Mouse (Mus musculus): Measurements from ENCODE around the gene Mpig6b. TPM values are rescaled to one million over a fixed set of nuclear protein-coding genes. Genes with fewer than 3 reads are reported as not detected.

Gene Mpig6b
- polyA plus RNA-seq, 1 experiment from 2014 or later, result 0.81 TPM

GRCm38 (mm10) chr17:35021842-35022477 is 44.0 kb downstream of the Mpig6b start:
- peaks cover 10% of the 10 kb centered on the region; the same call in 1 of the 2 replicates for H3K4me1 ChIP-seq (replicated peaks; ENCODE audit: control insufficient read depth, insufficient read depth, low read length)
- H3K36me3 ChIP-seq (ENCODE audit: control insufficient read depth, insufficient read depth, low read length), result 0 out of 2 replicates have a peak, but pooled peaks cover 2% of the 10 kb centered on the region
- DNase-seq (ENCODE audit: low spot score) (no peak), ATAC-seq (replicated peaks; ENCODE audit: low FRiP score, low TSS enrichment, low read depth) (no peak)
- H3K4me2 ChIP-seq (ENCODE audit: low read length), result no peak overlapping the region
- H3K4me3 ChIP-seq (ENCODE audit: low read depth, low read length), result no peak overlapping the region
- H3K9ac ChIP-seq (ENCODE audit: low read length), result no peak overlapping the region
- H3K9me3 ChIP-seq (ENCODE audit: control insufficient read depth, low read length), result no peaks in the 10 kb centered on the region
- no peaks in the 10 kb centered on the region for H3K27me3 ChIP-seq (replicated peaks; ENCODE audit: control insufficient read depth, insufficient read depth, low read length)
- peak overlapping the region; percentile 40; the same call in 1 of the 2 replicates for H3K27ac ChIP-seq (ENCODE audit: low read depth)
- WGBS, result 37% methylated on average over 6 of the region's 6 CpGs

- Histone ChIP-seq H3K9ac (ENCODE audit: low read length) (no peak overlapping the region), H3K4me1 (replicated peaks; ENCODE audit: control insufficient read depth, insufficient read depth, low read length) (peaks cover 10% of the 10 kb centered on the region; the same call in 1 of the 2 replicates), H3K9me3 (ENCODE audit: control insufficient read depth, low read length) (no peaks in the 10 kb centered on the region), H3K4me3 (ENCODE audit: low read depth, low read length) (no peak overlapping the region), H3K4me2 (ENCODE audit: low read length) (peak overlapping the region; percentile 15; the same call in 1 of the 2 replicates), H3K36me3 (ENCODE audit: control insufficient read depth, insufficient read depth, low read length) (peaks cover 8% of the 10 kb centered on the region; the same call in 1 of the 2 replicates), H3K27me3 (replicated peaks; ENCODE audit: control insufficient read depth, insufficient read depth, low read length) (no peaks in the 10 kb centered on the region), H3K27ac (ENCODE audit: low read depth) (no peak overlapping the region)
- ATAC-seq (replicated peaks; ENCODE audit: low FRiP score, low TSS enrichment, low read depth) (0 out of 2 replicates have a peak, but pooled peaks have one; percentile 13), DNase-seq (ENCODE audit: low spot score) (peak; percentile 97)
- WGBS, result 13% methylated on average over 17 of the region's 17 CpGs
Observed at GRCm38 (mm10) chr17:35021163-35021808, 44.7 kb downstream of the Mpig6b start.

- H3K4me1 ChIP-seq (replicated peaks; ENCODE audit: control insufficient read depth, insufficient read depth, low read length), result peaks cover 10% of the 10 kb centered on the region; the same call in 1 of the 2 replicates
- no peak for ATAC-seq (replicated peaks; ENCODE audit: low FRiP score, low TSS enrichment, low read depth)
- no peaks in the 10 kb centered on the region for H3K9me3 ChIP-seq (ENCODE audit: control insufficient read depth, low read length)
- DNase-seq (ENCODE audit: low spot score), result no peak
- no peak overlapping the region for H3K9ac ChIP-seq (ENCODE audit: low read length)
- H3K4me2 ChIP-seq (ENCODE audit: low read length), result no peak overlapping the region
- H3K36me3 ChIP-seq (ENCODE audit: control insufficient read depth, insufficient read depth, low read length), result peaks cover 15% of the 10 kb centered on the region
- no peak overlapping the region for H3K27ac ChIP-seq (ENCODE audit: low read depth)
- no peaks in the 10 kb centered on the region for H3K27me3 ChIP-seq (replicated peaks; ENCODE audit: control insufficient read depth, insufficient read depth, low read length)
- 85% methylated on average over 8 of the region's 8 CpGs for WGBS
- H3K4me3 ChIP-seq (ENCODE audit: low read depth, low read length), result no peak overlapping the region
Observed at GRCm38 (mm10) chr17:35020551-35020950, 45.4 kb downstream of the Mpig6b start.

- no peak overlapping the region for H3K9ac ChIP-seq (ENCODE audit: low read length)
- peaks cover 10% of the 10 kb centered on the region; the same call in 1 of the 2 replicates for H3K4me1 ChIP-seq (replicated peaks; ENCODE audit: control insufficient read depth, insufficient read depth, low read length)
- ATAC-seq (replicated peaks; ENCODE audit: low FRiP score, low TSS enrichment, low read depth), result no peak
- 75% methylated on average over 11 of the region's 11 CpGs for WGBS
- no peak overlapping the region for H3K4me2 ChIP-seq (ENCODE audit: low read length)
- no peaks in the 10 kb centered on the region for H3K27me3 ChIP-seq (replicated peaks; ENCODE audit: control insufficient read depth, insufficient read depth, low read length)
- no peak overlapping the region for H3K4me3 ChIP-seq (ENCODE audit: low read depth, low read length)
- no peak for DNase-seq (ENCODE audit: low spot score)
- H3K36me3 ChIP-seq (ENCODE audit: control insufficient read depth, insufficient read depth, low read length), result peaks cover 22% of the 10 kb centered on the region
- H3K27ac ChIP-seq (ENCODE audit: low read depth), result no peak overlapping the region
- no peaks in the 10 kb centered on the region for H3K9me3 ChIP-seq (ENCODE audit: control insufficient read depth, low read length)
Observed at GRCm38 (mm10) chr17:35019894-35020293, 46.1 kb downstream of the Mpig6b start.

- Histone ChIP-seq H3K4me1 (replicated peaks; ENCODE audit: control insufficient read depth, insufficient read depth, low read length) (peaks cover 6% of the 10 kb centered on the region; the same call in 1 of the 2 replicates), H3K27ac (ENCODE audit: low read depth) (no peak overlapping the region), H3K9me3 (ENCODE audit: control insufficient read depth, low read length) (no peaks in the 10 kb centered on the region), H3K9ac (ENCODE audit: low read length) (no peak overlapping the region), H3K36me3 (ENCODE audit: control insufficient read depth, insufficient read depth, low read length) (peaks cover 39% of the 10 kb centered on the region), H3K4me3 (ENCODE audit: low read depth, low read length) (no peak overlapping the region), H3K27me3 (replicated peaks; ENCODE audit: control insufficient read depth, insufficient read depth, low read length) (no peaks in the 10 kb centered on the region), H3K4me2 (ENCODE audit: low read length) (no peak overlapping the region)
- 70% methylated on average over 3 of the region's 3 CpGs for WGBS
- DNase-seq (ENCODE audit: low spot score) (no peak), ATAC-seq (replicated peaks; ENCODE audit: low FRiP score, low TSS enrichment, low read depth) (no peak)
Observed at GRCm38 (mm10) chr17:35018171-35018570, 47.8 kb downstream of the Mpig6b start.

- no peak overlapping the region for H3K9ac ChIP-seq (ENCODE audit: low read length)
- H3K36me3 ChIP-seq (ENCODE audit: control insufficient read depth, insufficient read depth, low read length), result peaks cover 44% of the 10 kb centered on the region
- no peaks in the 10 kb centered on the region for H3K9me3 ChIP-seq (ENCODE audit: control insufficient read depth, low read length)
- no peak overlapping the region for H3K27ac ChIP-seq (ENCODE audit: low read depth)
- peaks cover 6% of the 10 kb centered on the region; the same call in 1 of the 2 replicates for H3K4me1 ChIP-seq (replicated peaks; ENCODE audit: control insufficient read depth, insufficient read depth, low read length)
- no peak for DNase-seq (ENCODE audit: low spot score)
- no peak for ATAC-seq (replicated peaks; ENCODE audit: low FRiP score, low TSS enrichment, low read depth)
- no peak overlapping the region for H3K4me3 ChIP-seq (ENCODE audit: low read depth, low read length)
- WGBS, result 67% methylated on average over 14 of the region's 14 CpGs
- no peaks in the 10 kb centered on the region for H3K27me3 ChIP-seq (replicated peaks; ENCODE audit: control insufficient read depth, insufficient read depth, low read length)
- H3K4me2 ChIP-seq (ENCODE audit: low read length), result no peak overlapping the region
Observed at GRCm38 (mm10) chr17:35017706-35018030, 48.3 kb downstream of the Mpig6b start.

- Histone ChIP-seq H3K27ac (ENCODE audit: low read depth) (no peak overlapping the region), H3K9ac (ENCODE audit: low read length) (no peak overlapping the region), H3K4me2 (ENCODE audit: low read length) (no peak overlapping the region)
Observed at GRCm38 (mm10) chr17:35016791-35017705, 48.9 kb downstream of the Mpig6b start.

GRCm38 (mm10) chr17:35016376-35016775 is 49.6 kb downstream of the Mpig6b start, which contains the start of gene Vwa7:
Gene Vwa7, plus strand, starts transcription at chr17:35016579.
- H3K27ac ChIP-seq (ENCODE audit: low read depth), result no peak within 1 kb of the TSS
- H3K27me3 ChIP-seq (replicated peaks; ENCODE audit: control insufficient read depth, insufficient read depth, low read length), result no peaks in the 10 kb centered on the region
- H3K4me3 ChIP-seq (ENCODE audit: low read depth, low read length), result no peak within 1 kb of the TSS
- no peak within 1 kb of the TSS for H3K4me2 ChIP-seq (ENCODE audit: low read length)
- H3K9ac ChIP-seq (ENCODE audit: low read length), result no peak within 1 kb of the TSS
- 56% methylated on average over 12 of the region's 12 CpGs for WGBS
- ATAC-seq (replicated peaks; ENCODE audit: low FRiP score, low TSS enrichment, low read depth) (peak; percentile 47), DNase-seq (ENCODE audit: low spot score) (no peak)
- peaks cover 2% of the 10 kb centered on the region; the same call in 1 of the 2 replicates for H3K4me1 ChIP-seq (replicated peaks; ENCODE audit: control insufficient read depth, insufficient read depth, low read length)
- H3K9me3 ChIP-seq (ENCODE audit: control insufficient read depth, low read length), result no peaks in the 10 kb centered on the region
- H3K36me3 ChIP-seq (ENCODE audit: control insufficient read depth, insufficient read depth, low read length), result peaks cover 57% of the 10 kb centered on the region

More at GRCm38 (mm10) chr17:35016791-35017705, 48.9 kb downstream of the Mpig6b start:
- Histone ChIP-seq H3K36me3 (ENCODE audit: control insufficient read depth, insufficient read depth, low read length) (peaks cover 51% of the 10 kb centered on the region), H3K9me3 (ENCODE audit: control insufficient read depth, low read length) (no peaks in the 10 kb centered on the region), H3K4me1 (replicated peaks; ENCODE audit: control insufficient read depth, insufficient read depth, low read length) (peaks cover 6% of the 10 kb centered on the region; the same call in 1 of the 2 replicates), H3K4me3 (ENCODE audit: low read depth, low read length) (no peak overlapping the region), H3K27me3 (replicated peaks; ENCODE audit: control insufficient read depth, insufficient read depth, low read length) (no peaks in the 10 kb centered on the region)
- no peak for DNase-seq (ENCODE audit: low spot score)
- WGBS, result 81% methylated on average over 10 of the region's 10 CpGs
- ATAC-seq (replicated peaks; ENCODE audit: low FRiP score, low TSS enrichment, low read depth), result no peak
